ENCODE assay signal across 27 mouse cellular contexts in genomic region chr14:15977366-15977765, GRCm38 (mm10).
"Had no signal": no experiment of that assay in that cellular context is flagged by ENCODE, and none has a peak within 500 bp of the region (broad histone marks: within the 10 kb centered on the region; RNA-seq: fewer than 3 reads in every experiment).

No protein-coding gene starts in this region.

- DNase-seq: gastrocnemius, adult 2 months; gastrocnemius, postnatal 10 days; gastrocnemius, postnatal 25 days; heart, adult 18-20 months; heart, postnatal 14 days; heart, postnatal 36 days; kidney, adult 18-20 months; kidney, adult 8-10 months; kidney, postnatal 10 days; kidney, postnatal 25 days; kidney, postnatal 4 days; liver; liver, embryonic 13.5 days; liver, postnatal 0 days had no signal

- H3K27me3 ChIP-seq: heart, embryonic 13.5 days; heart, embryonic 15.5 days; hindbrain, embryonic 13.5 days; hindbrain, embryonic 15.5 days; limb, embryonic 12.5 days; liver, embryonic 13.5 days; liver, embryonic 15.5 days had no signal

- H3K4me3 ChIP-seq: gastrocnemius, adult 2 months; heart, embryonic 10.5 days; heart, embryonic 13.5 days; heart, embryonic 15.5 days; hindbrain, embryonic 13.5 days; hindbrain, embryonic 15.5 days; layer of hippocampus, adult 2 months; left cerebral cortex, adult 2 months; limb, embryonic 10.5 days; limb, embryonic 12.5 days; liver, embryonic 13.5 days; liver, embryonic 15.5 days had no signal

- ATAC-seq: hindbrain, postnatal 0 days; intestine, embryonic 16.5 days; liver, postnatal 0 days had no signal

- H3K9me3 ChIP-seq: heart, embryonic 10.5 days; heart, embryonic 13.5 days; heart, embryonic 15.5 days; hindbrain, embryonic 15.5 days; limb, embryonic 10.5 days; limb, embryonic 12.5 days; liver, embryonic 13.5 days; liver, embryonic 15.5 days had no signal

- H3K9ac ChIP-seq: heart, embryonic 13.5 days; heart, embryonic 15.5 days; hindbrain, embryonic 13.5 days; hindbrain, embryonic 15.5 days; limb, embryonic 12.5 days; liver, embryonic 13.5 days; liver, embryonic 15.5 days; liver, postnatal 0 days had no signal

- H3K36me3 ChIP-seq: heart, embryonic 10.5 days; heart, embryonic 13.5 days; heart, embryonic 15.5 days; hindbrain, embryonic 13.5 days; hindbrain, embryonic 15.5 days; limb, embryonic 10.5 days; limb, embryonic 12.5 days; liver, embryonic 13.5 days; liver, embryonic 15.5 days had no signal

- H3K27ac ChIP-seq: gastrocnemius, adult 2 months; heart, embryonic 10.5 days; heart, embryonic 13.5 days; heart, embryonic 15.5 days; hindbrain, embryonic 13.5 days; hindbrain, embryonic 15.5 days; hindbrain, postnatal 0 days; layer of hippocampus, adult 2 months; left cerebral cortex, adult 2 months; limb, embryonic 10.5 days; limb, embryonic 12.5 days; liver, embryonic 13.5 days; liver, embryonic 15.5 days had no signal

- H3K4me1 ChIP-seq: heart, embryonic 10.5 days; heart, embryonic 13.5 days; heart, embryonic 15.5 days; hindbrain, embryonic 15.5 days; limb, embryonic 10.5 days; limb, embryonic 12.5 days; liver, embryonic 13.5 days; liver, embryonic 15.5 days had no signal

- H3K4me2 ChIP-seq: heart, embryonic 13.5 days; heart, embryonic 15.5 days; hindbrain, embryonic 13.5 days; hindbrain, embryonic 15.5 days; limb, embryonic 12.5 days; liver, embryonic 11.5 days; liver, embryonic 13.5 days; liver, embryonic 15.5 days had no signal
